Mouse (Mus musculus): ENCODE measurements around the gene Atp6ap2. TPM values are rescaled to one million over a fixed set of nuclear protein-coding genes. Genes with fewer than 3 reads are reported as not detected.
"Not testable (repeated sequence)": the region's sequence is repeated elsewhere in the genome, so short reads cannot be mapped to it uniquely, and the experiment has no call there.

Atp6ap2 gene
- total RNA-seq (2021) = 100 to 1,000 TPM; 190 to 210 TPM
- long read RNA-seq, transcript Atp6ap2-201 (9 exons, 2,324 nt) = major isoform, 278 of 326 reads
- long read RNA-seq, partial matches to known transcripts = 41 of 326 reads
- long read RNA-seq, other reads (novel, unspliced or antisense) = 7 of 326 reads

GRCm38 (mm10) chrX:12587192-12587957 lies at the start of gene Atp6ap2:
Gene Atp6ap2, plus strand, starts transcription at chrX:12587801.
- DNase-seq (ENCODE audit: low spot score in 2 of 2) = peak; percentile 84 to 85

DNA sequence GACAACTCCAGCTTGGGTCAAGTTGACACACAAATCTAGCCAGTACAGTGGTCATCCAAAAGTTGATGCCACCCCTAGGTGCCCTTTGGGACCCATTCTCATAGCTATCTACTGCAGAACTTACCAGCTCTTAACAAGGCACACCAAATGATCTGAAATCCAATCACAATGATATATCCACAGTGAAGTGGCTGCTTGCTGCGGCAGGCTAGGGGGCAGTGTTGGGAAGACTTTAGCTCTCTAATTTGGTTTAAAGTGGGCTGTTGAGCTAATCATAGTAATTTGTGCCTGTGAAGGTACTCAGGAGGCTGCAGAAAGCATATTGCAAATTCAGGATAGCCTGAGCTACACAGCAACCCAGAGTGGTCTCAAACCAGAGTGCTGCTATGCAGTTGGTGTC lies 43.2 kb upstream of the Atp6ap2 start:
- no peak for DNase-seq (ENCODE audit: low spot score in 2 of 2)

GRCm38 (mm10) chrX:12557086-12557485 lies 30.5 kb upstream of the Atp6ap2 start:
- no peak for DNase-seq (ENCODE audit: low spot score in 2 of 2)

DNA sequence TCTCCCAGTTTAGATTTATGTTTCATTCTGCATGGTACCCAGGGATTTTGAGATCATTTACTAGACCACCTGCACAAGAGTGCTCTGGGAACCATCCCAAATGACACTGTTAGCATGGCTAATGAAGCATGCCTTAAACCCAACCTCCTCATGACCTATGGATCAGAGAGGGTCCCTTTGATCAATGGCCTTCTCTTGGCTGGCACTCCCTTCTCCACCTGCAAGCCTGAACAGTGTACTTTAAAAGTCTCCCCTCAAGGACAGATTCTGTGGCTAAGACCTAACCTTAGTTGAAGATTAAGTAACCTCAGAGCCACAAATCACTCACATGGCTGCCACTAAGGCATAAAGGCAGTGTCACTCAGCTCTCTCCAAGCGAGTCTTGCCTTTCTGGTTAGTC lies 16.2 kb upstream of the Atp6ap2 start:
- DNase-seq (ENCODE audit: low spot score in 2 of 2) = no peak

DNA sequence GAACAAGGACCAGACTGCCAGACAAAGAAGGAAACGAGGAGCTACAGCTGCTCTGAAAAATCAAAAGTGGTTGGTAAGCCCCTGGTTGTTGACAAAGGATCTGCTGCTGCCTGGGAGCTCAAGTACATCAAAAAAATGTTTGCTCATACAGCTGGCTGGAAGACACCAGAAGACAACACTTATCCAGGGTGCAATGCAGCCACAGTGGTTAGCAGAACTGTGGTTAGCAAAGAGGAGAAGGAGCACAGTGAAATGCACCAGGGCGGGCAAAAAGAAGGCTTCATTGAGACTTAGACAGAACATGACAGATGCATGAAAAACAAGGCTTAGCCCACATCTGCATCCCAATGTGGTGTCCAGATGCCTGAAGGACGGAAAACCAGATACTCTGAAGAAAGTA lies 9.7 kb upstream of the Atp6ap2 start:
- no peak for DNase-seq (ENCODE audit: low spot score in 2 of 2)

DNA sequence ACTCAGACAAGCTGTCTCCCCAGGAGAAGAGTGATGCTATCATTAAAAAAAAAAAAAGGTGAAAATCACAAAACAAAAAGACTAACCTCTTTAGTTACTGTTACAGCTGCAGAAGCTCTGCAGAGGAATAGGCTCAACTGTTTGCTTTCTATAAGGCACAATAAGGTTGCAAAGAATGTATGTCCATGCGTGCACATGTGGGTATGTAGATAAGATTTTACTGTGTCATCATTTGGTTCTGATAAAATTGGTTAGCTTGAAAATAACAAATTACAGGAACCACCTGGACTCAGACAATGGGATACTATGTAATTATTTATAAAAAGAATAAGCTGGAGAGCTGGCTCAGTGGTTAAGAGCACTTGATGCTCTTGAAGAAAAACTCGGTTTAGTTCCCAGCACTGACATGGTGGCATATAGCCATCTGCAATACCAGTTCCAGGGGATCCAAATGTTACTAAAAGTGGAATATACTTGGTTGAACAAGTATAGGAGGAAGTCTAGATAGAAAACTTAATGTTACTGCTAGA lies 9.2 kb upstream of the Atp6ap2 start:
- DNase-seq (ENCODE audit: low spot score in 2 of 2) = no peak

GRCm38 (mm10) chrX:12583261-12583660 lies 4.3 kb upstream of the Atp6ap2 start:
- DNase-seq (ENCODE audit: low spot score in 2 of 2) = no peak

GRCm38 (mm10) chrX:12587958-12588355 lies 356 bp downstream of the Atp6ap2 start:
- no peak for DNase-seq (ENCODE audit: low spot score in 2 of 2)

GRCm38 (mm10) chrX:12591401-12591943 lies 3.9 kb downstream of the Atp6ap2 start:
- DNase-seq (ENCODE audit: low spot score in 2 of 2) = no peak

- no peak for DNase-seq (ENCODE audit: low spot score in 2 of 2)
These were observed 4.4 kb downstream of the Atp6ap2 start for GRCm38 (mm10) chrX:12592011-12592410.

DNA sequence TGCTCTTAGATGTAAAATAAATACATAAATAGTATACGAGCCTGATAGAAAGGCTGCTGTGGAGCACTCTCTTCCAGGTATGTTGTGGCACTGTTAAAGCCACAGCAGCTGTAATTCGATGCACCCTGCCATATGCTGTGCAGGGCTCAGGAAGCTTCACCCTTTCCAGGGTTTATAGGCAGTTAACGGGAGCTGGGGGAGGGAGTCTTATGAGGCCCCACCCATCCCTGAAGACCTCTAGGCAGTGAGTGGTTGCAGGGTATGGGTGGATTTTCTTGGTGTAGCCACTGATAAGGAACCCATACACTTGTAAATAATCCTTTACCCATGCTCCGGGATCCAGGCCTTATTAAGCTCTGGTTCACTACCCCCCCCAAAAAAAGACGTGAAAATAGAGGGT lies 6.2 kb downstream of the Atp6ap2 start:
- no peak for DNase-seq (ENCODE audit: low spot score in 2 of 2)

GRCm38 (mm10) chrX:12610541-12610940 lies 22.9 kb downstream of the Atp6ap2 start:
- DNase-seq (ENCODE audit: low spot score in 2 of 2) = not testable (repeated sequence)

GRCm38 (mm10) chrX:12611211-12611610 lies 23.6 kb downstream of the Atp6ap2 start:
- DNase-seq (ENCODE audit: low spot score in 2 of 2) = no peak

DNA sequence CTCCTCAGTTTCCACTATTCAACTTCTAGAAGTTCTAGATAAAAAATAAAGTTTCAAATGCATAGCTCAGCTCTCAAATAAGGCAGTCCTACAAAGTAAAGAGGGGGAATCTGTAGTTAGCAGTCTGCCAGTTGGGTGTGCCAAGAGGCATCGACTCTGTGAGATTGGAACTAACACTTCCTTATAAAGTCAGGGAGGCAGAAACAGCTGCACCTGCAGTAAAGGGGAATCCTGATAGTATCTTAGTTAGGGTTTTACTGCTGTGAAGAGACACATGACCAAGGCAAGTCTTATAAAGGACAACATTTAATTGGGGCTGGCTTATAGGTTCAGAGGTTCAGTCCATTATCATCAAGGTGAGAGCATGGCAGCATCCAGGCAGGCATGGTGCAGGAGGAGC lies 24.8 kb downstream of the Atp6ap2 start:
- not testable (repeated sequence) for DNase-seq (ENCODE audit: low spot score in 2 of 2)

- no peak for DNase-seq (ENCODE audit: low spot score in 2 of 2)
These were observed 37.5 kb downstream of the Atp6ap2 start for GRCm38 (mm10) chrX:12625131-12625530.

GRCm38 (mm10) chrX:12644976-12645375 lies 57.4 kb downstream of the Atp6ap2 start:
- DNase-seq (ENCODE audit: low spot score in 2 of 2) = no peak

DNA sequence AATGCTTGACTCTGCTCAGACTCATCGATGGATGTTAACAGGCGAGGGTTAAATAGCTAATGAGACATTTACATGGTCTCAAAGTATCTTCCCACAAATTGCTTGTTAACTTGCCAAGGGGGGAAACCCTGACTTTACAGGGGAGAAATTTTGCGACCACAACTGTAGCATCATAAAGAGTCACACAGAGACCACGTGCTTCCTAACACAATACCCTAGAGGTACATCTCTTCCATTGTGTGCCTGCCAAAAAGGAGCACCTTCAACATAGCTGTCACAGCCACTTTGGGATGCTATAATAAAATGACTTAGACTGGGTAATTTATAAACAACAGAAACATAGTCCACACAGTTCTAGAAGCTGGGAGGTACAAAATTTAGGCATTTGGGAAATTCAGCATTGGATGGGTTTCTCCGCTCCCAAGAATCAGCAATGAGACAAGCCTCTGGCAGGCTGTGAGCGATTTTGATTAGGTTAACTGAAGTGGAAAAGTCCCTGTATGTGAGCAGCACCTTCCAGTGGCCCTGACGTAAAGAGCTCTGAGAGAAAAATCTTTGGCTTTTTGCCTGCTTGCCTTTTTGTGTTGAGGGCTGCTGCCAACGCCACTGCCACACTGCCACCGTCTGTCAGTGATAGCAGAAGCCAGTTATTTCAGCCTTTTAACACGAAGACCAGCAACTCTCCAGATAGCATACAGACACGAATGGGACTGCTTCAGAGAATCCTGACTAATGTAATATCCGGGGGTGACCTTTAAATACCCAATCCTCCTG lies 58.1 kb downstream of the Atp6ap2 start:
- DNase-seq (ENCODE audit: low spot score in 2 of 2) = peak; percentile 7 to 20

DNA sequence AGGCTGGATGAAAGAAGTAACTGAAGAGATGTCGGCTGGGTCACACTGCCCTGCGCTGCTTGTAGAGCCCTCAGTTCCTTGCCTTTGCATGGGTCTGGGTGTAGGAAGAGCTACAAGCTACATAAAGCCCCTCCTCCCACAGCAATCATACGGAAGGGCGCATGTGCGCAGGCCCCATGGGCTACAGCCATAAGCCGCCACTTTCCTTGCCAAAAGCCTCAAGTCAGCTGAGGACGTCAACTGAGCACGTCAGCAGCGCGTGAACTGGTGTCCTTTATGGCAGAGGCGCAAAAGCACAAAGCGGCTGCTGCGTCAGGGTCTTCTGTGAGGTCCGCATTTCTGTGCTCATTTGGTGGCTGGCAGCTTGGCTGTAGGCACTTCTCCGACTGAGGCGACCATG lies 64.3 kb downstream of the Atp6ap2 start:
- no peak for DNase-seq (ENCODE audit: low spot score in 2 of 2)

DNA sequence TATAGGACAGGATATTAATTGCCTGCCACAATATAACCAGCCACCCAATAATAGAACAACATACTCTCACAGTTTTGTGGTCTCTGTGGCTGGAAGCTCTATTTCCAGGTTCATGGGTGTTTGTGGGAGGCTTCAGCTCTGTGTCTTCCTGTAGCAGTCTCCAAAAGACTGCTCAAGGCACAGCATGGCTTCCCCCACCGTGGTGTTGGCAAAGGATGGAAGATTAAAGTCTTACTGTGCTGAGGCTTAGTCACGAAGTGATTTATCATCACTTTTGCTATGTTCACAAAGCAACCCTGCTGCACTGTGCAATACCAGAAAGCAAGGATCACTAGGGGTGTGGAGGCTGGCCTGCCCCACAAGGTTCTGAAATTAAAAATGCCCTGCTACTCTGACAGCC lies 66.3 kb downstream of the Atp6ap2 start:
- no peak for DNase-seq (ENCODE audit: low spot score in 2 of 2)

Measured in layer of hippocampus, postnatal 10 days (tissue).